10 mouse cellular contexts compared by ENCODE assay signal in the genomic region with DNA sequence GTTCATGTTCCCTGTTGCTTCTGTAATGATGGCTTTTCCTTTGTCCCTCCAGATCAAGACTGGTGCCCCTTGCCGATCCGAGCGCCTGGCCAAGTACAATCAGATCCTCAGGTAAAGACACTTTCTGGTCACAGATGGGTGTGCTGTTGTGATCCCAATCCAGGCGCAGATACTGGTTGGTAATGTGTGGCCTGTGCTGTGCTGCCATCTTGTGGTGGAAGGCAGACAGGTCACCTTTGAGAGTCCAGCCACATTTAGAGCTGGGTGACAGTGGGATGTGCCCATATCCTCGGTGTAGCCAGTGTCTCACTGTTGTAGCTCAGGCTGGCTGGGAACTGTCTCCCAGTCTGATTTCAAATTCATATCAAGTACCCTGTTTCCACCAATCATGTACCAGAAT. TPM values are rescaled to one million over a fixed set of nuclear protein-coding genes. Genes with fewer than 3 reads are reported as not detected.
A peak's percentile ranks its signal among the peaks of the same experiment; 100 is the strongest.
DNase-seq lines count a peak whose midpoint lies in the region; ATAC-seq and TF ChIP-seq lines count a peak whose summit lies in the region.
"Had no signal": no experiment of that assay in that cellular context is flagged by ENCODE, and none has a peak within 500 bp of the region (broad histone marks: within the 10 kb centered on the region; RNA-seq: fewer than 3 reads in every experiment).

No protein-coding gene starts in this region.

- TF ChIP-seq CTCF in cerebellum, adult 2 months (IDR thresholded peaks at IDR 0.05; ENCODE audit: borderline replicate concordance, insufficient read depth, low read depth, low read length), result peak; percentile 99
- TF ChIP-seq CTCF in kidney, adult 2 months (conservative IDR thresholded peaks at IDR 0.05; ENCODE audit: insufficient read depth, insufficient read length, low read depth, low read length), result peak; percentile 98

- H3K4me2 ChIP-seq in liver, embryonic 13.5 days, result no peak overlapping the region
- H3K4me2 ChIP-seq: embryonic facial prominence, embryonic 13.5 days had no signal

- no peak overlapping the region for H3K9ac ChIP-seq in liver, embryonic 13.5 days
- H3K9ac ChIP-seq: embryonic facial prominence, embryonic 13.5 days had no signal

- TF ChIP-seq POLR2A in cerebellum, adult 2 months (IDR thresholded peaks at IDR 0.05; ENCODE audit: borderline replicate concordance, insufficient read depth, low read length), result no peak
- no peak for TF ChIP-seq POLR2A in kidney, adult 2 months (IDR thresholded peaks at IDR 0.05; ENCODE audit: low read depth, low read length)

- H3K27ac ChIP-seq in cerebellum, adult 2 months (ENCODE audit: insufficient read depth, low read length), result no peak overlapping the region
- no peak overlapping the region for H3K27ac ChIP-seq in kidney, adult 2 months (ENCODE audit: insufficient read depth, low read depth, low read length)
- H3K27ac ChIP-seq in liver, embryonic 13.5 days, result no peak overlapping the region
- H3K27ac ChIP-seq: embryonic facial prominence, embryonic 13.5 days; macrophage had no signal

- H3K4me3 ChIP-seq in cerebellum, adult 2 months (replicated peaks; ENCODE audit: insufficient read depth, low read depth, low read length), result no peak overlapping the region
- no peak overlapping the region for H3K4me3 ChIP-seq in kidney, adult 2 months (ENCODE audit: insufficient read depth, low read depth, low read length)
- no peak overlapping the region for H3K4me3 ChIP-seq in liver, embryonic 13.5 days (replicated peaks)
- H3K4me3 ChIP-seq: embryonic facial prominence, embryonic 13.5 days had no signal

- peaks cover 14% of the 10 kb centered on the region for H3K36me3 ChIP-seq in kidney, adult 2 months (ENCODE audit: control insufficient read depth, insufficient read depth, low read length)
- peaks cover 79% of the 10 kb centered on the region for H3K36me3 ChIP-seq in liver, embryonic 13.5 days

- no peaks in the 10 kb centered on the region for H3K9me3 ChIP-seq in liver, embryonic 13.5 days (replicated peaks)
- H3K9me3 ChIP-seq: embryonic facial prominence, embryonic 13.5 days had no signal

- peaks cover 7% of the 10 kb centered on the region for H3K4me1 ChIP-seq in cerebellum, adult 2 months (ENCODE audit: control insufficient read depth, insufficient read depth, low read length)
- 0 out of 2 replicates have a peak, but pooled peaks cover 5% of the 10 kb centered on the region for H3K4me1 ChIP-seq in kidney, adult 2 months (ENCODE audit: control insufficient read depth, insufficient read depth, low read length)
- H3K4me1 ChIP-seq in liver, embryonic 13.5 days (replicated peaks), result peaks cover under 1% of the 10 kb centered on the region; the same call in 1 of the 2 replicates

- H3K27me3 ChIP-seq in cerebellum, adult 2 months (ENCODE audit: control insufficient read depth, insufficient read depth, low read length), result no peaks in the 10 kb centered on the region
- no peaks in the 10 kb centered on the region for H3K27me3 ChIP-seq in kidney, adult 2 months (replicated peaks; ENCODE audit: control insufficient read depth, insufficient read depth, low read length)
- no peaks in the 10 kb centered on the region for H3K27me3 ChIP-seq in liver, embryonic 13.5 days
- H3K27me3 ChIP-seq: embryonic facial prominence, embryonic 13.5 days had no signal

- DNase-seq in urinary bladder, postnatal 25 days (ENCODE audit: low spot score), result peak; percentile 55
- DNase-seq in urinary bladder, adult 2 months (ENCODE audit: low spot score), result no peak
- peak; percentile 77 to 79 for DNase-seq in cerebellum, adult 2 months
- DNase-seq in frontal cortex, postnatal 14 days (ENCODE audit: low spot score in 2 of 2), result peak; percentile 59 to 62
- DNase-seq in kidney, adult 2 months, result peak; percentile 77
- peak; percentile 39 for DNase-seq in liver, embryonic 13.5 days
- peak; percentile 86 for DNase-seq in naive thymus-derived CD4-positive, alpha-beta T cell, adult 2 months (ENCODE audit: low read depth)
- DNase-seq in testis, postnatal 10 days (ENCODE audit: low spot score), result peak; percentile 80

- ATAC-seq in liver, embryonic 13.5 days (ENCODE audit: low read depth), result 0 out of 2 replicates have a peak, but pooled peaks have one; percentile 26

- 22% methylated on average over 5 of the region's 5 CpGs for WGBS in cerebellum, adult 2 months
- 43% methylated on average over 5 of the region's 5 CpGs for WGBS in kidney, adult 2 months
- 68% methylated on average over 5 of the region's 5 CpGs for WGBS in liver, embryonic 13.5 days (ENCODE audit: insufficient replicate concordance)

RNA-seq across cellular contexts. Expression of gene Eno1, which starts 11.5 kb away (rescaled TPM):
- 340 and 364 TPM in 2 replicates for polyA plus RNA-seq in urinary bladder, adult 2 months (2012; rRNA removed)
- polyA plus RNA-seq in cerebellum, adult 2 months (2012; rRNA removed), result 918 and 961 TPM in 2 replicates
- 630 and 636 TPM in 2 replicates for polyA plus RNA-seq in kidney, adult 2 months (2012; rRNA removed)
- 783 and 784 TPM in 2 replicates for polyA plus RNA-seq in liver, embryonic 13.5 days (2015; fragmentation: Nextera tagmentation; extraction: Ambion mirVana)

RNA-seq across cellular contexts. Expression of gene Rere, which starts 33.4 kb away (rescaled TPM):
- polyA plus RNA-seq in urinary bladder, adult 2 months (2012; rRNA removed), result 30.0 and 66.3 TPM in 2 replicates
- 69.1 and 73.2 TPM in 2 replicates for polyA plus RNA-seq in cerebellum, adult 2 months (2012; rRNA removed)
- polyA plus RNA-seq in kidney, adult 2 months (2012; rRNA removed), result 45.6 and 58.8 TPM in 2 replicates
- polyA plus RNA-seq in liver, embryonic 13.5 days (2015; fragmentation: Nextera tagmentation; extraction: Ambion mirVana), result 5.9 and 7.5 TPM in 2 replicates

RNA-seq across cellular contexts. Expression of gene Car6, which starts 46.9 kb away (rescaled TPM):
- polyA plus RNA-seq in urinary bladder, adult 2 months (2012; rRNA removed), result not detected in 2 replicates
- not detected in 2 replicates for polyA plus RNA-seq in cerebellum, adult 2 months (2012; rRNA removed)
- not detected in 2 replicates for polyA plus RNA-seq in kidney, adult 2 months (2012; rRNA removed)
- not detected in 2 replicates for polyA plus RNA-seq in liver, embryonic 13.5 days (2015; fragmentation: Nextera tagmentation; extraction: Ambion mirVana)
- polyA plus RNA-seq: embryonic facial prominence, embryonic 13.5 days had no signal
